Mouse (Mus musculus) heart, postnatal 0 days (tissue): Measurements from ENCODE around the gene Clmp.

Source experiments
- CTCF ChIP-seq: IDR thresholded peaks from 2 replicates; pipeline ENCODE4 v1.5.1; 2016; ENCODE audit warnings: antibody characterized with exemption, control low read depth, low read depth
- EP300 ChIP-seq: IDR thresholded peaks from 2 replicates; pipeline ENCODE4 v1.6.1; 2016; ENCODE audit warnings: antibody characterized with exemption, low read depth

- TF ChIP-seq CTCF: no peak
- no peak for TF ChIP-seq EP300
These were observed 57.8 kb downstream of the Clmp start for GRCm38 (mm10) chr9:40743525-40744034.
